Mouse (Mus musculus): ENCODE measurements at regions not wholly inside any gene's neighbourhood (a gene's known extent, or its start where the extent isn't known, plus 50 kb on each side); places are given as distances from the start of the nearest gene placed in this dataset.
A peak's percentile ranks its signal among the peaks of the same experiment; 100 is the strongest.

DNA sequence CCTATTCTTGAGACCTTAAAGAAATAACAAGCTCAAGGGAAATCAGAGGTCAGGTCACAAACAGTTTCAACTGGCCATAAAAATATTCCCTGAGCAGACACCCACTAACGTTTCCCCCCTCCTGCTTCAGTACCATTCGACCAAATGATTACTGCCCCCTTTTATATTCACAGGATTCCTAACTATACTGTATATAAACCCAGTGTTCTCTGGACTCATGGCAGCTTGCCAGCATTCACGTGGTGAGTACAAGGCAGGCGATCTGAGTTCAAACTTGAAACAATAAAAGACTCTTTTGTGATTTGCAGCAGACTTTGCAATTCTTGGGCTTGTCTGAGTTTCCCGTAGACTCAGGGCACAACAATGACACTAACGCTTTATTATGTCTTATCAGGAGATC, 989.0 kb upstream of the H2afb3 start:
- H3K4me2 ChIP-seq: no peak overlapping the region
- H3K27ac ChIP-seq: no peak overlapping the region
- no peaks in the 10 kb centered on the region for H3K4me1 ChIP-seq
- no peak overlapping the region for H3K9ac ChIP-seq
- H3K9me3 ChIP-seq: no peaks in the 10 kb centered on the region
- H3K27me3 ChIP-seq (replicated peaks): no peaks in the 10 kb centered on the region
- no peak for ATAC-seq (replicated peaks)
- no peak overlapping the region for H3K4me3 ChIP-seq
- WGBS: 60% methylated on average over 6 of the region's 6 CpGs
- no peaks in the 10 kb centered on the region for H3K36me3 ChIP-seq (replicated peaks)

DNA sequence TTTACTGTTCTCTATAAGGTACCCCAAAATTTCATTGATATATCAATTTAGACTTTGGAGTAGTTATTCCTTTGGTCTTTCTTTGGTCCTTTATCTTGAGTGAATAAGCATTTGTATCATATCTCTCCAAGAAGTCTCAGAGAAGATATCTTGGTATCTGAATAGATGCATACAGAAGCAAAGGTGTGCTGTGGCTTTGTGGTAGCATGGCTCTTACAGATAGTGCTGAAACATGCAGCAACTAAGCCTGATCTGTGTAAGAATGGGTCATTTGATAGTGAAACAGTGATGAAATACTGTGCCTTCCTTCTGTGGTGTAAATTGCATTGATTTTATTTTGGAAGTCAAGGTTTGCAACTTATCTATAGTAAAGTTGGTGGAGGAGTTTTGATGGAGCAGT, 978.3 kb upstream of the H2afb3 start:
- H3K9me3 ChIP-seq: no peaks in the 10 kb centered on the region
- H3K4me3 ChIP-seq: no peak overlapping the region
- no peak for ATAC-seq (replicated peaks)
- no peak overlapping the region for H3K9ac ChIP-seq
- no peak overlapping the region for H3K4me2 ChIP-seq
- H3K27ac ChIP-seq: no peak overlapping the region
- no peaks in the 10 kb centered on the region for H3K36me3 ChIP-seq (replicated peaks)
- H3K27me3 ChIP-seq (replicated peaks): no peaks in the 10 kb centered on the region
- H3K4me1 ChIP-seq: no peaks in the 10 kb centered on the region

DNA sequence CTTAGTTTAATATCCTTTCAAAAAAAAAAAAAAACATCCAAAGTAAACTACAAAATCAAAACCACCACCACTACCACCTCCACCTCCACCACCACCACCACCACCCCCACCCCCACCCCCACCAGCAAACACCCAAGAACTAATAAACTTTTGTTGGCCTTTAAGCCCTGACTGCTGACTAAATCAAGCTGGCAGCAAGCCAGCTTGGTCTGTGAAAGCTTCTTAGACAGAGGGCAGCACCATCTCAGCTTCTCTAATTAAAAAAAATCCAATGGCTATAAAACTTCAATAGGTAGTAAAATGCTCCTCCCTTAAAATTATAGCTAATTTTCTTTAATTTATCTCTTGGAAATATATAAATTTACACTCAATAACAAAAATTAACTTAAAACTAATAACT, 957.2 kb upstream of the H2afb3 start:
- Histone ChIP-seq H3K36me3 (replicated peaks) (no peaks in the 10 kb centered on the region), H3K4me3 (no peak overlapping the region), H3K4me1 (no peaks in the 10 kb centered on the region), H3K27me3 (replicated peaks) (no peaks in the 10 kb centered on the region), H3K4me2 (no peak overlapping the region), H3K27ac (no peak overlapping the region), H3K9me3 (no peaks in the 10 kb centered on the region; the same call in 1 of the 2 replicates), H3K9ac (no peak overlapping the region)
- ATAC-seq (replicated peaks): no peak

DNA sequence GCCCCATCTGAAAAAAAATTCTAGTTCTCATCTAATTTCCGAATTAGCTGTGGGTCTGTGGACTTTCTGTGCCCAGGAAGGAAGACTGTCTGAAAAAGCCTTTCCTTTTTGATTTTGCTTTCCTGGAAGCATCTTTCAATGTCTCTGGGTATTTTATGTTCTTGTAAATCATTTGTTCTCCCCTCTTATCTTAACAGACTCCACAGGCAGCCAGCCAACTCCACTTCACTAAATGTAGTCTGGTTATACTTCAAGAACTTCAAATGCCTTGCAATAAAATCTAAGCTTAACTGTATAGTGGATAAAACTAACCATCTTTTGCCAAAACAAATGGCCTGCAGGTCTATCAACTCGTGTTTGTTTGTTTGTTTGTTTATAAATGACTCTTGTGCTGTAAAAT, 956.7 kb upstream of the H2afb3 start:
- H3K9me3 ChIP-seq: no peaks in the 10 kb centered on the region; the same call in 1 of the 2 replicates
- 58% methylated on average over 2 of the region's 2 CpGs for WGBS
- no peak for ATAC-seq (replicated peaks)
- H3K36me3 ChIP-seq (replicated peaks): no peaks in the 10 kb centered on the region
- H3K4me3 ChIP-seq: no peak overlapping the region
- no peaks in the 10 kb centered on the region for H3K27me3 ChIP-seq (replicated peaks)
- no peak overlapping the region for H3K9ac ChIP-seq
- no peaks in the 10 kb centered on the region for H3K4me1 ChIP-seq
- no peak overlapping the region for H3K27ac ChIP-seq
- H3K4me2 ChIP-seq: no peak overlapping the region

DNA sequence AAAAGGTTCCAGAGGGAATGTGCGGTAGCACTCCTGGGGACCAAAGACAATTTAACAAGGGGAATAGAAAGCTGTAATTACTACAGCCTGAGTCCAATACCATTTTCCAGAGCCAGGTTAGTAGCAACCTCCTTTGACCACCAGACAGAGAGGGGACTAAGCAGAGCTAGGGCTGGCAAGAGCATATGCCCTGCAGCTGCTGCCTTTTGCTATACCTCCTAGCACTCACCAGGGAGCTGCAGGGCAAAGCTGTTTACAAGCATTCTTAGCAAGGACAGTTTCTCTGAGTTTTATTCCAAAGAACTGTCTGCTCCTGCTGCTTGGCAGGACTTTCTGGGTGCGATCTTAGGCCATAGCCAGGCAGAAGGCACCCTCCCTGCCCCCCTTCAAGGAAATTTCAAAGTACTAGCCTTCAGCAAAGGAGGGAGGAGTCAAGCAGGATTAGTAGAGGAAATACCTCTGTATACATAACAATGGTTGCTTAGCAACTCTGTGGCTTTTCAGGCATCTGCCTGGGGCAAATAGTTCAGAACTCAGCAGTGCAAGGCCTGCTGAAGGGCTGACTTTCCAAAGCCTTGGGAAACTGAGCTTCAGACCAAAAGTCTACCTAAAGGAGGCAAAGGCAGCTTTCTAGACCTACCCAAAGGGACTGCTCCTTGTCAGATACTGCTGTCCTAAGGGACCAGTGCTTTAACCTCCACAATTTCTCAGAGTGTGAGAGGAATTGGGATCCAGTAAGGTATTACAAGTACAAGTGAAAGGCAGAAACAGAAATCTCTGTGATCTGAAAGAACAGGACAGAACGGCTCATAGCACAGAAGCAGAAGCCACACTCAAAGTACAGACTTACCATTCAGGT, 919.5 kb upstream of the H2afb3 start:
- peaks cover 6% of the 10 kb centered on the region; the same call in 1 of the 2 replicates for H3K4me1 ChIP-seq
- peak; percentile 90 for ATAC-seq (replicated peaks)
- 22% methylated on average over 3 of the region's 3 CpGs for WGBS
- H3K9ac ChIP-seq: no peak overlapping the region
- H3K9me3 ChIP-seq: no peaks in the 10 kb centered on the region
- H3K36me3 ChIP-seq (replicated peaks): no peaks in the 10 kb centered on the region
- no peaks in the 10 kb centered on the region for H3K27me3 ChIP-seq (replicated peaks)
- no peak overlapping the region for H3K4me3 ChIP-seq
- H3K27ac ChIP-seq: no peak overlapping the region
- H3K4me2 ChIP-seq: no peak overlapping the region
